Mouse (Mus musculus) liver, embryonic 11.5 days (tissue): ENCODE measurements at regions not wholly inside any gene's neighbourhood (a gene's known extent, or its start where the extent isn't known, plus 50 kb on each side); places are given as distances from the start of the nearest gene placed in this dataset.

Experiments used
- ATAC-seq: fragments of 200-750 bp; cut with Nextera tagmentation; replicated peaks from 2 replicates; pipeline ENCODE4 v1.8.0; 2017; ENCODE audit warnings: moderate number of reproducible peaks, mild to moderate bottlenecking, moderate TSS enrichment, moderate library complexity; ENCODE audit not compliant: low FRiP score
- DNase-seq: peaks from one replicate; pipeline ENCODE4 v3.0.0-alpha.2; 2017; ENCODE audit warnings: low spot score
- H3K27ac ChIP-seq: fragments of 300-500 bp; sonication (generic); 2 replicates; pipeline ENCODE4 v1.5.1; 2014; ENCODE audit warnings: mild to moderate bottlenecking, low read depth, low read length, control low read depth
- H3K27me3 ChIP-seq: fragments of 300-500 bp; sonication (generic); replicated peaks from 2 replicates; pipeline ENCODE4 v1.6.1; 2014; ENCODE audit warnings: low read length, mixed read lengths; ENCODE audit not compliant: control insufficient read depth, insufficient read depth
- H3K36me3 ChIP-seq: fragments of 300-500 bp; sonication (generic); 2 replicates; pipeline ENCODE4 v1.6.1; 2014; ENCODE audit warnings: mild to moderate bottlenecking, low read length, moderate library complexity, mixed read lengths; ENCODE audit not compliant: control insufficient read depth, insufficient read depth
- H3K4me1 ChIP-seq: fragments of 300-500 bp; sonication (generic); replicated peaks from 2 replicates; pipeline ENCODE4 v1.6.1; 2014; ENCODE audit warnings: low read length, mixed read lengths; ENCODE audit not compliant: control insufficient read depth, insufficient read depth
- H3K4me2 ChIP-seq: fragments of 300-500 bp; sonication (generic); 2 replicates; pipeline ENCODE4 v1.6.1; 2014; ENCODE audit warnings: mild to moderate bottlenecking, control low read depth, moderate library complexity
- H3K4me3 ChIP-seq: fragments of 300-500 bp; sonication (generic); 2 replicates; pipeline ENCODE4 v1.5.1; 2014; ENCODE audit warnings: low read depth, low read length, control low read depth
- H3K9ac ChIP-seq: fragments of 300-500 bp; sonication (generic); 2 replicates; pipeline ENCODE4 v1.6.1; 2014; ENCODE audit warnings: low read depth, low read length, control low read depth
- H3K9me3 ChIP-seq: fragments of 300-500 bp; sonication (generic); 2 replicates; pipeline ENCODE4 v1.6.1; 2016; ENCODE audit warnings: low read length, inconsistent platforms, mixed read lengths; ENCODE audit not compliant: control insufficient read depth
- WGBS: fragments of 180-500 bp; shearing (Covaris S2); extraction: QIAGEN DNeasy Blood & Tissue Kit; methylation state at CpG from one replicate; pipeline ENCODE4 v1.1.7; 2014; 5-methylcytosine and 5-hydroxymethylcytosine counted together

GRCm38 (mm10) chr2:137704051-137704450 is 552.3 kb upstream of the Btbd3 start:
- H3K27ac ChIP-seq, result no peak overlapping the region
- H3K9me3 ChIP-seq, result no peaks in the 10 kb centered on the region
- ATAC-seq (no peak), DNase-seq (no peak)
- no peaks in the 10 kb centered on the region for H3K27me3 ChIP-seq
- WGBS, result 68% methylated on average over 3 of the region's 3 CpGs
- no peak overlapping the region for H3K4me3 ChIP-seq
- H3K36me3 ChIP-seq, result no peaks in the 10 kb centered on the region
- H3K9ac ChIP-seq, result no peak overlapping the region
- no peaks in the 10 kb centered on the region for H3K4me1 ChIP-seq
- H3K4me2 ChIP-seq, result no peak overlapping the region

GRCm38 (mm10) chr2:137695885-137696284 is 560.5 kb upstream of the Btbd3 start:
- Histone ChIP-seq H3K9ac (no peak overlapping the region), H3K4me3 (no peak overlapping the region), H3K9me3 (no peaks in the 10 kb centered on the region), H3K27ac (no peak overlapping the region), H3K27me3 (no peaks in the 10 kb centered on the region), H3K4me2 (no peak overlapping the region), H3K36me3 (no peaks in the 10 kb centered on the region), H3K4me1 (no peaks in the 10 kb centered on the region)
- no peak for DNase-seq
- ATAC-seq, result no peak
- 83% methylated on average over 5 of the region's 5 CpGs for WGBS

- ATAC-seq (no peak), DNase-seq (no peak)
- Histone ChIP-seq H3K9me3 (no peaks in the 10 kb centered on the region), H3K27me3 (no peaks in the 10 kb centered on the region), H3K4me2 (no peak overlapping the region), H3K36me3 (no peaks in the 10 kb centered on the region), H3K9ac (no peak overlapping the region), H3K27ac (no peak overlapping the region), H3K4me1 (no peaks in the 10 kb centered on the region), H3K4me3 (no peak overlapping the region)
- WGBS, result 69% methylated on average over 3 of the region's 3 CpGs
Measured at GRCm38 (mm10) chr2:137694020-137694419, 562.3 kb upstream of the Btbd3 start.

DNA sequence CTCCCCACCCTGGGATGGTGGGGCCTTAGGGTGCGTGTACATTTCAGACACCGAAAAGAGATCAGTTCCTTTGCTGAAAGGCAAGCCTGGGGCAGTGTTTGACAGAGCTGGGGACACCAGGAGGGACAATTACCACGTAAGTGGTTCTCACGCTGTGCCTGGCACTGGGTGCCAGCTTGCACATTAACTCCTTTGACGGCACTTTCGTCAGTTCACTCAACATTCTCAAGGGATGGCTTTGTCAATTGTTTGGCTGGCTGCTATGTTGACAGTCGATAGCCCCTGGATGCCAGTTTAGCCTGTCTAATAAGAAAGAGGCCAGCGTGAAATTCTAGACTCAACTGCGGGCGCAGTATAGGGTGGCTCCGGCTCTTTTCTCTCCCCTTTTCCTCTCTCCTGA is 569.2 kb upstream of the Btbd3 start:
- no peaks in the 10 kb centered on the region for H3K4me1 ChIP-seq
- no peaks in the 10 kb centered on the region for H3K27me3 ChIP-seq
- H3K36me3 ChIP-seq, result no peaks in the 10 kb centered on the region
- H3K4me2 ChIP-seq, result no peak overlapping the region
- ATAC-seq, result no peak
- DNase-seq, result no peak
- 84% methylated on average over 11 of the region's 11 CpGs for WGBS
- H3K9me3 ChIP-seq, result no peaks in the 10 kb centered on the region
- H3K27ac ChIP-seq, result no peak overlapping the region
- no peak overlapping the region for H3K9ac ChIP-seq
- H3K4me3 ChIP-seq, result no peak overlapping the region

DNA sequence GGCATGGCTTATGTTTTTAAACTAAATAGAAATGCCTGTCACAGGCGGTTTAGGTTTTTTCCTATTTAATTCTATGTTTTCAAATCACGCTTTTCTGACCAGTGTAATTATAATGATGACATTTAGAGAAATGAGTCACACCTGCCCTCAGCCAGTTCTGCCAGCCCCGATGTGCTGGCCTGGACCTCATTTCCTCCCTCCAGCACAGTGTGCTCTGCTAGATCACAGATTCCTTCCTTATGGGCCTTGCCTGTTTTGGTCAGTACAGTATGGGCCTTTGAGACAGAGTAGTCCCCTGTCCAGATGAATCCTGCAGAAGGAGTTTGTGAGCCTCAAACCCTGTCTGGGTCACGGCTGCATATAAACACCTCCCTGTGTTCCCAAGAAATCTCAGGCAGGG is 569.6 kb upstream of the Btbd3 start:
- Histone ChIP-seq H3K9ac (no peak overlapping the region), H3K9me3 (no peaks in the 10 kb centered on the region), H3K4me1 (no peaks in the 10 kb centered on the region), H3K27ac (no peak overlapping the region), H3K27me3 (no peaks in the 10 kb centered on the region), H3K36me3 (no peaks in the 10 kb centered on the region), H3K4me3 (no peak overlapping the region), H3K4me2 (no peak overlapping the region)
- ATAC-seq (no peak), DNase-seq (no peak)
- 71% methylated on average over 4 of the region's 4 CpGs for WGBS

- Histone ChIP-seq H3K4me1 (no peaks in the 10 kb centered on the region), H3K9me3 (no peaks in the 10 kb centered on the region), H3K4me2 (no peak overlapping the region), H3K27me3 (no peaks in the 10 kb centered on the region), H3K36me3 (no peaks in the 10 kb centered on the region), H3K9ac (no peak overlapping the region), H3K27ac (no peak overlapping the region), H3K4me3 (no peak overlapping the region)
- DNase-seq (no peak), ATAC-seq (no peak)
- 97% methylated on average over 1 of the region's 1 CpGs for WGBS
Measured at GRCm38 (mm10) chr2:137681762-137682161, 565.3 kb upstream of the Jag1 start.

DNA sequence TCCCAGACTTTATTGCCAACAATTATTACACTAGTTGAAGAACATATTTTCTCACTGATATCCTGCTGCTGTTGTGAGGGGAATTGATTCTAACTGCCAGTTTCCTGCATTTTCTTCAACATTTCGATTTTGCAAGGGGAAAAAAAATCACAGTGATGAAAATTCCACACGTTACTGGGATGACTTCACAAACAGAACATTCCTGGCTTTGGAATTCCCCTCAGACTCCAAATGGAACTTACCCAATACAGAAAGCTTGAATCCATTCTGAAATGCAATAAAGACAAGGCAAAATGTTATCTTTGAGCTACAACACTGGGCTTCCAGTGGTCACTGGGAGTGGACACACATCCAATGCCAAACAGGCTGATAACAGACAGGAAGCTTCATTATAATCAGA is 546.7 kb upstream of the Jag1 start:
- H3K4me1 ChIP-seq, result no peaks in the 10 kb centered on the region
- no peaks in the 10 kb centered on the region for H3K27me3 ChIP-seq
- H3K4me2 ChIP-seq, result no peak overlapping the region
- H3K4me3 ChIP-seq, result no peak overlapping the region
- H3K27ac ChIP-seq, result no peak overlapping the region
- DNase-seq, result no peak
- H3K9ac ChIP-seq, result no peak overlapping the region
- 63% methylated on average over 2 of the region's 2 CpGs for WGBS
- no peaks in the 10 kb centered on the region for H3K36me3 ChIP-seq
- H3K9me3 ChIP-seq, result no peaks in the 10 kb centered on the region
- no peak for ATAC-seq

GRCm38 (mm10) chr2:137662216-137662615 is 545.8 kb upstream of the Jag1 start:
- H3K4me2 ChIP-seq, result no peak overlapping the region
- no peaks in the 10 kb centered on the region for H3K36me3 ChIP-seq
- DNase-seq, result no peak
- H3K27me3 ChIP-seq, result no peaks in the 10 kb centered on the region
- ATAC-seq, result no peak
- H3K9me3 ChIP-seq, result no peaks in the 10 kb centered on the region
- 81% methylated on average over 2 of the region's 2 CpGs for WGBS
- no peaks in the 10 kb centered on the region for H3K4me1 ChIP-seq
- no peak overlapping the region for H3K27ac ChIP-seq
- no peak overlapping the region for H3K9ac ChIP-seq
- no peak overlapping the region for H3K4me3 ChIP-seq

- Histone ChIP-seq H3K36me3 (no peaks in the 10 kb centered on the region), H3K27me3 (no peaks in the 10 kb centered on the region), H3K4me1 (no peaks in the 10 kb centered on the region), H3K4me2 (no peak overlapping the region), H3K9ac (no peak overlapping the region), H3K4me3 (no peak overlapping the region), H3K9me3 (no peaks in the 10 kb centered on the region), H3K27ac (no peak overlapping the region)
- DNase-seq (no peak), ATAC-seq (no peak)
- WGBS, result 89% methylated on average over 1 of the region's 1 CpGs
Measured at GRCm38 (mm10) chr2:137660449-137660848, 544.0 kb upstream of the Jag1 start.
